Mouse (Mus musculus): Measurements from ENCODE around the gene Hist2h2aa2. TPM values are rescaled to one million over a fixed set of nuclear protein-coding genes. Genes with fewer than 3 reads are reported as not detected.
"Not testable (repeated sequence)": the region's sequence is repeated elsewhere in the genome, so short reads cannot be mapped to it uniquely, and the experiment has no call there.

Gene Hist2h2aa2
- polyA plus RNA-seq, 1 experiment from 2014 or later, result 52.8 TPM

DNA sequence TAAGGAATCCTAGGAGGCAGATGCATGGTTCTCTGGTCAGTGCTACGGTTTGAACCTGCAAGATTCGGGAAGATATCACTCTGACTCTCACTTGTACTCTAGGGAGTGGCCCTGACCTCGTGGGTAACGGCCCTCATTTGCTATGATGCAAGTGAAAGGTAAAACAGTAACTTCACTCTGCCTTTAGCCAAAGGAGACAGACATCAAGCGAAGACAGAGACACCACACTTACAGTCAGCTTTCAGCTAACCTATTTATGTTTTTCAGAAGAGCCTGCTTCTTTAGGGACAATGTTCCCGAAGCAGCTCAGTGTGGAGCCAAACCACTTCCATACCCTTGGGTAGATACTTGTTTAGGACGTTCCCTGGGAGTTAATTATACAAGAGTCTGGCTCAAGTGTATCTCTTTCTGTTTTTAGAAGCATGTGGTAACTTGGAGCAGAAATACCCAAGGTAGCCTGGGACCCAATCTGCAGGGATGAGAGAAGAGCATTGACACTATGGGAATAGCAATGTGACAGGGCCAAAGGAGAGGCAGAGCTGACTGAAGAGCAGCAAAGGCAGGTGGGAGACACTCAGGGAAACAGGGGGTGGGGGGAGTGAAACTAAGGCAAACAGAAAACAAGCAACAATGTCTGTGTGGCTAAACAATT, 4.0 kb upstream of the Hist2h2aa2 start:
- Histone ChIP-seq H3K27ac (peak overlapping the region; percentile 98), H3K9ac (peak overlapping the region; percentile 76), H3K36me3 (no peaks in the 10 kb centered on the region), H3K4me3 (peak overlapping the region; percentile 51), H3K9me3 (no peaks in the 10 kb centered on the region), H3K27me3 (no peaks in the 10 kb centered on the region), H3K4me2 (peak overlapping the region; percentile 62), H3K4me1 (peaks cover 38% of the 10 kb centered on the region)
- no peak for ATAC-seq (ENCODE audit: insufficient number of reproducible peaks, insufficient read depth, low FRiP score, low TSS enrichment, low read depth)
- WGBS, result 78% methylated on average over 7 of the region's 7 CpGs

DNA sequence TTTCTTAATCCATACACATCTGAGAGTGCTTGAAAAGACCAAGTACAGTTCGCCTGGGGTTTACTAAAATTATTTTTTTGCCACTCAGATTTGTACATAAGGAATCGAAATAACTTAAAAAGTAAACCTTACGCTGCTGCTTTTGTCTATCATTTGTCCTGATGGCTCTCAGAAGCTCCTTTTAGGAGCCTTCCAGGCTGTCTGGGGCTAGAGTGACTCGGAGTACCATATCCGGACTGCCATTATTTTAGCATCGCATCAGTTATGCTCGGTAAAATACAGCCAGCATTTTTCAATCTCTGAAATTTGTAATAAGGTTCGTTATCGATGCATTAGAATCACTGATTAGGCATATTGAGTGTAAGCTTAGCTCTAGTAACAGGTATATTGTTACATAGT, 722 bp upstream of the Hist2h2aa2 start:
- Histone ChIP-seq H3K4me2 (peak overlapping the region; percentile 54), H3K36me3 (no peaks in the 10 kb centered on the region), H3K9ac (peak overlapping the region; percentile 65), H3K9me3 (no peaks in the 10 kb centered on the region), H3K4me3 (peak overlapping the region; percentile 32), H3K4me1 (peaks cover 45% of the 10 kb centered on the region), H3K27ac (peak overlapping the region; percentile 92), H3K27me3 (no peaks in the 10 kb centered on the region)
- ATAC-seq (ENCODE audit: insufficient number of reproducible peaks, insufficient read depth, low FRiP score, low TSS enrichment, low read depth), result no peak
- WGBS, result 77% methylated on average over 9 of the region's 9 CpGs

DNA sequence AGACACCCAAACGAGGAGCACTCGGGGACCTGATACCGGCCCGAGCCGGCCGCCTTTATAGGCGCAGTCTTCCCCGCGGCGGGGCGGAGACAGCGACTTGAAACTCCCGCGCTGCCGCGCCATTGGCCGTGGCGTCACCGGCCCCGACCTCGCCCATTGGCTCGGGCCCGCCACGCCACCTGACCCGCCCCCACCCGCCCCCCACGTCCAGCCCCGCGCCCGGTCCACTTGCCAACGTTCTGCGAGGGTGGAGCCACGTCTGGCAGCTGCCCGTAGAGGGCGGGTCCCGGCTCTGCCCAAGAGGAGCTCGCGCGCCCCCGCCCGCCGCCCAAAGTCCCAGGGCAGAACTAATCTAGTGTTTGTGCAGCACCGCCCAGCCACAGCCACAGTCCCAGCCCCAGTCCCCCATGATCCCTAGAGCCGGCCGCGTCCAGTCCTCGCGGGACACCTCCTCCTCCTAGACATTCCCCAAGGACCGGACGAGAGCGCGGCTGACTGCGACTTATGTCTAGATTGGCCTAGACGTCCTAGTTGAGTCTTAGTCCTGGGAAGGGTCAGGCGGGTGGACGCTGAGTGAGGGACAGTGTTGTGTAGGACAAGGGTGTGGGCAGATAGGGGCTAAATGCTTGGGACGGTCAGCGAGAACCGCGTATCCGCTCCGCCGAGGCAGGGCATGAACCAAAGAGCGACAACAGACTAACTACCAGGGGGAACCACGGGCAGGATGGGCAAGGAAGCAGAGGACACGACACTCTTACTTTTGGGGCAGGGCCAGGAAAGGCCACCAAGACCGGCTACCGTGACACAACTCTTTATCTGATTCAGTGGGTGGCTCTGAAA, 902 bp downstream of the Hist2h2aa2 start, which contains the start of gene Hist2h3c2:
Gene Hist2h3c2, minus strand, starts transcription at position 174 of the 840 bp plus-strand sequence.
- ATAC-seq (ENCODE audit: insufficient number of reproducible peaks, insufficient read depth, low FRiP score, low TSS enrichment, low read depth), result peak; percentile 90
- Histone ChIP-seq H3K4me3 (peak within 1 kb of the TSS; percentile 48), H3K9ac (peak within 1 kb of the TSS; percentile 76), H3K4me2 (peak within 1 kb of the TSS; percentile 62), H3K4me1 (peaks cover 42% of the 10 kb centered on the region), H3K27ac (peak within 1 kb of the TSS; percentile 82)
- H3K36me3 ChIP-seq, H3K27me3 ChIP-seq, H3K9me3 ChIP-seq: not testable (repeated sequence)
- 0% methylated on average over 12 of the region's 68 CpGs for WGBS

DNA sequence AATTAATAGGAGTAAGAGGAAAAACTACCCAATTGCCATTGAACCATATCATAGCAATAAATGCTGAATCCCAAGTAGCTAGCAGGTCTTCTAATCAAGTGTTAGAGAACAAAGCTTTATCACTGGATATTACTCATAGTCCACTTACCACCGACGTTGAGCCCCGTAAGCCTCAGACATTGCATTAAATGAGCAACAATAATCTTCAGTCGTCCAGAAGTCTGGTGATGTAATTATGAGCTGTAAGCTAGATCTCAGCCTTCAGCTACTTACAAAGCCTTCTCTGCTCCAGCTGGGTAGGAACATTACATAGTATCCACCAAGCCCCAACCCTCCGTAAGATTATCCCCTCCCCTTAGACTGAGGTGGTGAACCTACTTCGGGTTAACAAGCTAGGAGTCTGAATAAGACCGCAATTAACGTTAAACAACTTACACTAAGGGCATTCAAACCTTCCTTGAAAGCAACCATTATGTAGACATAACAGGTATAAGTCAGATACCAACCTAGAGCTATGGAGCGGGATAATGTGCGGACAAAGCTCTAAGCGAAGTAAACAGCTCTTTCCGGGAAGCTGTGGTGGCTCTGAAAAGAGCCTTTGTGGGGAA, 2.1 kb downstream of the Hist2h2aa2 start:
- H3K9me3 ChIP-seq, result no peaks in the 10 kb centered on the region
- H3K27ac ChIP-seq, result peak overlapping the region; percentile 82
- H3K4me2 ChIP-seq, result peak overlapping the region; percentile 62
- H3K36me3 ChIP-seq, result no peaks in the 10 kb centered on the region
- no peaks in the 10 kb centered on the region for H3K27me3 ChIP-seq
- peak overlapping the region; percentile 48 for H3K4me3 ChIP-seq
- 1% methylated on average over 12 of the region's 12 CpGs for WGBS
- peak overlapping the region; percentile 76 for H3K9ac ChIP-seq
- H3K4me1 ChIP-seq, result peaks cover 31% of the 10 kb centered on the region
- ATAC-seq (ENCODE audit: insufficient number of reproducible peaks, insufficient read depth, low FRiP score, low TSS enrichment, low read depth), result no peak

DNA sequence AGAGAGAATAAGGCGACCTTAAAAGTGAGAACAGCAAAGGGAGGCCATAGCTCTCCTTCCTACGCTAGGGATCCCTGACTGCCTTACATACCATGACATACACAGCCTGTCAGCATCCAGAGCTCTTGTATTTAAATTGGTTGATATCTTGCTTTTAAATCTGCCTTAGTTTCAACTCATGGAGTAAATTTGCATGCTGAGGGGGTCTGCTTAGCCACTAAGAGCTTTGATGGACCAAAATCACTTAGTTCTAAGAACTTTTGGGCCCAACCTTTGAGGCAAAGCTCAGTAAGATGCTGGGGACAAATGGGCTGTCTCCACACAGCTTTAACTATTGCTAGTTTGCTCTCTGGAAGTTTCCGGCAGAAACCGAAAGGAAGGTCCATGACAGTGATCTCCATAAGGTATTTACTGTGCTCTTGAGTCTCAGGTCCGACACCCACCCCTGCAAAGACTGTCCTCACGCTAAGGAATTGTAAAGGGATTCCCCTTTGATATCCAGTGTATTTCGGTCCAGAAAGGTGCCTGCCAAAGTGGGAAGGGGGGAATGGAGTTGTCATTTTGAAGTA, 2.7 kb downstream of the Hist2h2aa2 start:
- peak overlapping the region; percentile 48 for H3K4me3 ChIP-seq
- H3K4me2 ChIP-seq, result peak overlapping the region; percentile 62
- H3K36me3 ChIP-seq, result no peaks in the 10 kb centered on the region
- peak overlapping the region; percentile 76 for H3K9ac ChIP-seq
- no peak for ATAC-seq (ENCODE audit: insufficient number of reproducible peaks, insufficient read depth, low FRiP score, low TSS enrichment, low read depth)
- peak overlapping the region; percentile 82 for H3K27ac ChIP-seq
- peaks cover 30% of the 10 kb centered on the region for H3K4me1 ChIP-seq
- H3K9me3 ChIP-seq, result no peaks in the 10 kb centered on the region
- 19% methylated on average over 7 of the region's 7 CpGs for WGBS
- H3K27me3 ChIP-seq, result no peaks in the 10 kb centered on the region

DNA sequence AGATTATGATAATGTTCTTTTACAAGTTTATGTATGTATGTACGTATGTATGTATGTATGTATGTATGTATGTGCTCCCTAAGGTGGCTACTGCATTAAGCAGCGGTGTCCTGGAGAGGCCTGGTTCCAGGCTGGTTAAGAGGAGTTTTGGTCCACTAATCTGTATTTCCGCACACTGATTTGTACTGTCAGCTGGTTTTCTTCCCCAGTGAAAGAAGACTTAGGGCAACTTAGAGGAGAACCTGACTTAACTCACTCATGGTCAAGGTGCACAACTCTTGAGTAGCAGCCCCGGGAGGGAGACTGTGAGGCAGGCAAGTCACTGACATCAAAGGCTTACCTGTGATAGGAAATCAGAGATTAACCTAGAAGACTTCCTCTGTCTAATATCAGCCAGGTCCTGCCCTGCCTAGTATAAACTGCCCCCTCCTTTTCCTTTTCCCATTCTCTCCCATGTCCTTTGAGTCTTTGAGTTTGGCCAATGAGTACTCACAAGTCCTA, 3.2 kb downstream of the Hist2h2aa2 start:
- WGBS, result 76% methylated on average over 4 of the region's 4 CpGs
- H3K4me1 ChIP-seq, result peaks cover 28% of the 10 kb centered on the region
- no peaks in the 10 kb centered on the region for H3K9me3 ChIP-seq
- H3K9ac ChIP-seq, result peak overlapping the region; percentile 76
- no peaks in the 10 kb centered on the region for H3K36me3 ChIP-seq
- peak overlapping the region; percentile 82 for H3K27ac ChIP-seq
- no peak for ATAC-seq (ENCODE audit: insufficient number of reproducible peaks, insufficient read depth, low FRiP score, low TSS enrichment, low read depth)
- H3K4me3 ChIP-seq, result peak overlapping the region; percentile 48
- H3K4me2 ChIP-seq, result peak overlapping the region; percentile 62
- H3K27me3 ChIP-seq, result no peaks in the 10 kb centered on the region

DNA sequence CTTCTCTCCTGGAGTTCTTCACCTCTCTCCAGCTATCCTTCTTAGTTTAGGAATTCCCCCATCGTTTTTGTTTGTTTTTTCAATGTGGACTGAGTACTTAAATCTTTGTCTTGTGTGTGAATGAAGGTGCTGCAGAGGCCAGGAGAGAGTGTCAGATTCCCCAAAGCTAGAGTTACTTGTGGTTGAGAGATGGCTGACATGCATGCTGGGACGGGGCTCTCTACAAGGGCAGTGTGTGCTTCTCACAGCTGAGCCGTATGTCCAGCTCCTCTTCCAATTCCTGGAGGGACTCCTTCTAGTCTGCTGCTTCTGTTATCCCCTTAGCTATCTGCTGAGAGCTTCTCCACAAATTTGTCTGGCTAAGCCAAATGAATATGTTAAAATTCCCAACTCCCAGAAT, 4.2 kb downstream of the Hist2h2aa2 start:
- peak overlapping the region; percentile 7; the same call in 1 of the 2 replicates for H3K27ac ChIP-seq

DNA sequence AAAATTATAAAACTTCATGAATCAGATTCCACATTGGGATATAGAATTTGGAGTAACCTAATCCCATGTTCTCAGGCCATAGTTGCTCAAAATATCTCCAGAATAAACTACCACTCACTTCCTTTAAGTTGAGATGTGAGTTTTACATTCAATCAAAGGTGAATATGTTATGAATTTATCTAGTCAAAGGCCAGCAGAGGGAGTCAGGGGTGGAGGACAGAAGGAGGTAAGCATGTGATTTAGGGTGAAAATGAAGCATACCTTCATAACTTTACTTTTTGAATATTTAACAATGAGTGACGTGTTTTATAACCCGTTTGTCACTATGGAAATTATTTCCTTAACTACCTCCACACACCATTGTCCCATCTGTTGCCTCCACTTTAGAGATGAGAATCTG, 5.2 kb downstream of the Hist2h2aa2 start:
- ATAC-seq (ENCODE audit: insufficient number of reproducible peaks, insufficient read depth, low FRiP score, low TSS enrichment, low read depth), result no peak
- WGBS, result 95% methylated on average over 2 of the region's 2 CpGs
- no peak overlapping the region for H3K4me2 ChIP-seq
- no peaks in the 10 kb centered on the region for H3K27me3 ChIP-seq
- no peaks in the 10 kb centered on the region for H3K9me3 ChIP-seq
- no peaks in the 10 kb centered on the region for H3K36me3 ChIP-seq
- no peak overlapping the region for H3K27ac ChIP-seq
- no peak overlapping the region for H3K4me3 ChIP-seq
- peaks cover 25% of the 10 kb centered on the region for H3K4me1 ChIP-seq
- no peak overlapping the region for H3K9ac ChIP-seq

More for the DNA sequence above, 4.2 kb downstream of the Hist2h2aa2 start:
- no peaks in the 10 kb centered on the region for H3K9me3 ChIP-seq
- no peak for ATAC-seq (ENCODE audit: insufficient number of reproducible peaks, insufficient read depth, low FRiP score, low TSS enrichment, low read depth)
- no peaks in the 10 kb centered on the region for H3K36me3 ChIP-seq
- no peak overlapping the region for H3K4me3 ChIP-seq
- WGBS, result 50% methylated on average over 3 of the region's 3 CpGs
- H3K9ac ChIP-seq, result no peak overlapping the region
- peaks cover 27% of the 10 kb centered on the region for H3K4me1 ChIP-seq
- no peak overlapping the region for H3K4me2 ChIP-seq
- no peaks in the 10 kb centered on the region for H3K27me3 ChIP-seq

DNA sequence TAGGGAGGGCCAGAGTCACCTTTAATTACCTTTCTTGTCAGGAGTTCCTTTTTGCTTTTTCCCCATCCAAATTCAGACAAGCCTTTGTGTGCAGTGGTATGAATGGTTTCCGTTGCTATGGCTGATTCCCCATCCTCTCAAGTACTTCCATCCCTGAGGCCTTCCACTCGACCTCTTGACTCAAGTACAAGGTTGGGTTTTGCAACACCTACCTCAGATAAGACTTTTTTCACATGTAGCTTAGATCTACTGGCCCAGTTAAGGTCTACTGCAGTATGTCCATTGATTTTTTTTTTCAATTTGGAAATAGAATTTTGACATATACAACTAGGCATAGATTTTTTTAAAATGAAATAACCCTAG, 8.3 kb downstream of the Hist2h2aa2 start:
- no peaks in the 10 kb centered on the region for H3K36me3 ChIP-seq

DNA sequence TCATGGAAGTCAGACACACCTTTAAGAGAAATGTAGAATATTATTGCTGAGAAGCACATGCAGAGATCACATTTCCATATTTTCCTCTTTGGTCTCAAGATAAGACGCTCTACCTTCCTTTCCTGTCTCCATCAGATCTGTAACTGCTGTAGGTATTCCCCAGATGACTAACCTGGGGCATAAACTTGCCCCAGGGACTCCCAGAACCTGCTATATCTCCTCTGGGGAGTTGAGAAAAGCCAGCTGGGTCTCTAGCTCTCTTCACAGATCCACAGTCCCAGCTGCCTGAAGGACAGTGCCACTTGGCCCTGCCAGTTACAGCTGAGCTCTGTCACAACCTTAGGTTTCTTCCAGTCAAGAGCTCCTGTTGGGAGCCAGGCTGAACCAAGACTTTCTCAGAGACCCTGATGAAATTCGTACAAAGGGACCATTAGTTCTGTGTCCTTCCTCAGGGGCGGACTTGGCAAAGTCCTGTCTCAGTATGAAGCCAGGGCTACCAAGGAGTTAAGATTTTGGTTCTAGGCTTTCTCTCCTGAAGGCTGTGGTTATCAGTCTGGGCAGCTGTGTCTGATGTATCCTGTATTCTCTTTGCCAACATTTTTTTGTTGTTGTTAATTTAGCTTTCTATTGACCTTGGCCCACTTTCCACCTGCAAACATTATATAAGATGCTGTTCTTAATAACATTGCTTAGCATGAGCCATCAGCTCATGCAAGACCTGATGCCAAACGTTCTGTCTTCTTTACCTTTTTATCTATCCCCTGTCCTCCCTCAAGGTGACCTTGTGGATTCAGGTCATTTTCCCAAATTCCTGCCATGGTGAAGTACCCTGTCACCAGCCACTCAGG, 8.9 kb downstream of the Hist2h2aa2 start:
- H3K27me3 ChIP-seq, result no peaks in the 10 kb centered on the region
- no peak for ATAC-seq (ENCODE audit: insufficient number of reproducible peaks, insufficient read depth, low FRiP score, low TSS enrichment, low read depth)
- H3K4me3 ChIP-seq, result no peak overlapping the region
- WGBS, result 77% methylated on average over 4 of the region's 4 CpGs
- H3K9ac ChIP-seq, result no peak overlapping the region
- no peaks in the 10 kb centered on the region for H3K36me3 ChIP-seq
- peaks cover 17% of the 10 kb centered on the region for H3K4me1 ChIP-seq
- H3K9me3 ChIP-seq, result no peaks in the 10 kb centered on the region
- H3K4me2 ChIP-seq, result no peak overlapping the region
- no peak overlapping the region for H3K27ac ChIP-seq

More for the DNA sequence above, 8.3 kb downstream of the Hist2h2aa2 start:
- Histone ChIP-seq H3K9ac (no peak overlapping the region), H3K4me1 (peaks cover 17% of the 10 kb centered on the region), H3K4me3 (no peak overlapping the region), H3K9me3 (no peaks in the 10 kb centered on the region), H3K27me3 (no peaks in the 10 kb centered on the region), H3K27ac (no peak overlapping the region), H3K4me2 (no peak overlapping the region)
- WGBS, result 52% methylated on average over 2 of the region's 2 CpGs
- ATAC-seq (ENCODE audit: insufficient number of reproducible peaks, insufficient read depth, low FRiP score, low TSS enrichment, low read depth), result no peak

Data from embryonic facial prominence, embryonic 13.5 days (tissue).